Mouse (Mus musculus): ENCODE results near the gene Hoxa9. TPM values are rescaled to one million over a fixed set of nuclear protein-coding genes. Genes with fewer than 3 reads are reported as not detected.

Gene Hoxa9
- polyA plus RNA-seq, 1 experiment, result 17.7 TPM

GRCm38 (mm10) chr6:52265913-52266665 is 35.2 kb upstream of the Hoxa9 start:
- TF ChIP-seq CEBPB (IDR thresholded peaks at IDR 0.05; ENCODE audit: insufficient read depth, poor library complexity, severe bottlenecking), result no peak
- no peak for TF ChIP-seq MAX (IDR thresholded peaks at IDR 0.05; ENCODE audit: low read depth)
- no peak for TF ChIP-seq MYOD1 (IDR thresholded peaks at IDR 0.05; ENCODE audit: control insufficient read depth in 1 of 3, insufficient read length in 2 of 3, low read depth in 2 of 3)
- no peak for TF ChIP-seq SRF (IDR thresholded peaks at IDR 0.05; ENCODE audit: control insufficient read depth, insufficient read length, low read depth)
- Histone ChIP-seq H3K36me3 (ENCODE audit: control insufficient read depth, insufficient read depth) (no peaks in the 10 kb centered on the region), H3K27me3 (ENCODE audit: control insufficient read depth, insufficient read depth, insufficient read length) (peaks cover 24% of the 10 kb centered on the region), H3K4me3 (no peak overlapping the region), H3K79me2 (ENCODE audit: control insufficient read depth, insufficient read depth) (no peaks in the 10 kb centered on the region), H3K4me2 (ENCODE audit: low read depth) (no peak overlapping the region), H3ac (ENCODE audit: control insufficient read depth, insufficient read length) (no peak overlapping the region)

- Histone ChIP-seq H3K4me2 (ENCODE audit: low read depth) (no peak overlapping the region), H3K79me2 (ENCODE audit: control insufficient read depth, insufficient read depth) (no peaks in the 10 kb centered on the region), H3K4me3 (no peak overlapping the region), H3ac (ENCODE audit: control insufficient read depth, insufficient read length) (no peak overlapping the region), H3K36me3 (ENCODE audit: control insufficient read depth, insufficient read depth) (no peaks in the 10 kb centered on the region), H3K27me3 (ENCODE audit: control insufficient read depth, insufficient read depth, insufficient read length) (peaks cover 24% of the 10 kb centered on the region)
- TF ChIP-seq MAX (IDR thresholded peaks at IDR 0.05; ENCODE audit: low read depth) (no peak), POLR2A (IDR thresholded peaks at IDR 0.05; ENCODE audit: insufficient read length, low read depth) (no peak), POLR2AphosphoS2 (IDR thresholded peaks at IDR 0.05; ENCODE audit: insufficient read length, low read depth) (no peak), TCF12 (IDR thresholded peaks at IDR 0.05; ENCODE audit: insufficient read depth, poor library complexity, severe bottlenecking) (no peak)
Measured at GRCm38 (mm10) chr6:52265306-52265912, 34.5 kb upstream of the Hoxa9 start.

- no peak for TF ChIP-seq TCF3 (IDR thresholded peaks at IDR 0.05; ENCODE audit: insufficient read length, low read depth)
- no peak for TF ChIP-seq MAX (IDR thresholded peaks at IDR 0.05; ENCODE audit: low read depth)
- no peak for TF ChIP-seq POLR2AphosphoS2 (IDR thresholded peaks at IDR 0.05; ENCODE audit: insufficient read length, low read depth)
- no peak for TF ChIP-seq MYOD1 (IDR thresholded peaks at IDR 0.05; ENCODE audit: control insufficient read depth in 1 of 3, insufficient read length in 2 of 3, low read depth in 2 of 3)
- Histone ChIP-seq H3K4me3 (no peak overlapping the region), H3K4me2 (ENCODE audit: low read depth) (no peak overlapping the region), H3K27me3 (ENCODE audit: control insufficient read depth, insufficient read depth, insufficient read length) (peaks cover 24% of the 10 kb centered on the region), H3ac (ENCODE audit: control insufficient read depth, insufficient read length) (no peak overlapping the region), H3K36me3 (ENCODE audit: control insufficient read depth, insufficient read depth) (no peaks in the 10 kb centered on the region), H3K79me2 (ENCODE audit: control insufficient read depth, insufficient read depth) (no peaks in the 10 kb centered on the region)
Measured at GRCm38 (mm10) chr6:52264106-52264790, 33.4 kb upstream of the Hoxa9 start.

GRCm38 (mm10) chr6:52263321-52263585 is 32.4 kb upstream of the Hoxa9 start:
- no peak overlapping the region for H3K4me2 ChIP-seq (ENCODE audit: low read depth)

GRCm38 (mm10) chr6:52262463-52263320 is 31.8 kb upstream of the Hoxa9 start:
- no peak for TF ChIP-seq E2F4 (IDR thresholded peaks at IDR 0.05; ENCODE audit: insufficient read depth)
- no peak for TF ChIP-seq TCF12 (IDR thresholded peaks at IDR 0.05; ENCODE audit: insufficient read depth, poor library complexity, severe bottlenecking)
- no peak for TF ChIP-seq USF1 (IDR thresholded peaks at IDR 0.05; ENCODE audit: low read depth)
- no peak for TF ChIP-seq MYOG (IDR thresholded peaks at IDR 0.05; ENCODE audit: control insufficient read depth in 1 of 3, insufficient read depth in 1 of 3, insufficient read length in 2 of 3, low read depth in 2 of 3)
- TF ChIP-seq CEBPB (IDR thresholded peaks at IDR 0.05; ENCODE audit: insufficient read depth, poor library complexity, severe bottlenecking), result no peak
- no peak for TF ChIP-seq POLR2AphosphoS2 (IDR thresholded peaks at IDR 0.05; ENCODE audit: insufficient read length, low read depth)
- no peak for TF ChIP-seq POLR2A (IDR thresholded peaks at IDR 0.05; ENCODE audit: insufficient read length, low read depth)
- TF ChIP-seq MAX (IDR thresholded peaks at IDR 0.05; ENCODE audit: low read depth), result no peak
- TF ChIP-seq SRF (IDR thresholded peaks at IDR 0.05; ENCODE audit: control insufficient read depth, insufficient read length, low read depth), result no peak
- TF ChIP-seq MYOD1 (IDR thresholded peaks at IDR 0.05; ENCODE audit: control insufficient read depth in 1 of 3, insufficient read length in 2 of 3, low read depth in 2 of 3), result no peak
- no peak for TF ChIP-seq REST (IDR thresholded peaks at IDR 0.05; ENCODE audit: insufficient read depth, insufficient read length)
- TF ChIP-seq TCF3 (IDR thresholded peaks at IDR 0.05; ENCODE audit: insufficient read length, low read depth), result no peak
- Histone ChIP-seq H3ac (ENCODE audit: control insufficient read depth, insufficient read length) (no peak overlapping the region), H3K27me3 (ENCODE audit: control insufficient read depth, insufficient read depth, insufficient read length) (peaks cover 19% of the 10 kb centered on the region), H3K4me3 (no peak overlapping the region), H3K36me3 (ENCODE audit: control insufficient read depth, insufficient read depth) (no peaks in the 10 kb centered on the region), H3K79me2 (ENCODE audit: control insufficient read depth, insufficient read depth) (no peaks in the 10 kb centered on the region), H3K4me2 (ENCODE audit: low read depth) (no peak overlapping the region)

More at GRCm38 (mm10) chr6:52263321-52263585, 32.4 kb upstream of the Hoxa9 start:
- no peak overlapping the region for H3ac ChIP-seq (ENCODE audit: control insufficient read depth, insufficient read length)
- no peak overlapping the region for H3K4me3 ChIP-seq
- no peaks in the 10 kb centered on the region for H3K36me3 ChIP-seq (ENCODE audit: control insufficient read depth, insufficient read depth)
- no peak for TF ChIP-seq POLR2A (IDR thresholded peaks at IDR 0.05; ENCODE audit: insufficient read length, low read depth)
- TF ChIP-seq MYOD1 (IDR thresholded peaks at IDR 0.05; ENCODE audit: control insufficient read depth in 1 of 3, insufficient read length in 2 of 3, low read depth in 2 of 3), result no peak
- TF ChIP-seq TCF3 (IDR thresholded peaks at IDR 0.05; ENCODE audit: insufficient read length, low read depth), result no peak
- no peak for TF ChIP-seq CEBPB (IDR thresholded peaks at IDR 0.05; ENCODE audit: insufficient read depth, poor library complexity, severe bottlenecking)
- no peak for TF ChIP-seq TCF12 (IDR thresholded peaks at IDR 0.05; ENCODE audit: insufficient read depth, poor library complexity, severe bottlenecking)
- TF ChIP-seq MYOG (IDR thresholded peaks at IDR 0.05; ENCODE audit: control insufficient read depth in 1 of 3, insufficient read depth in 1 of 3, insufficient read length in 2 of 3, low read depth in 2 of 3), result no peak
- no peak for TF ChIP-seq E2F4 (IDR thresholded peaks at IDR 0.05; ENCODE audit: insufficient read depth)
- TF ChIP-seq SRF (IDR thresholded peaks at IDR 0.05; ENCODE audit: control insufficient read depth, insufficient read length, low read depth), result no peak
- no peak for TF ChIP-seq REST (IDR thresholded peaks at IDR 0.05; ENCODE audit: insufficient read depth, insufficient read length)
- no peak for TF ChIP-seq USF1 (IDR thresholded peaks at IDR 0.05; ENCODE audit: low read depth)
- TF ChIP-seq POLR2AphosphoS2 (IDR thresholded peaks at IDR 0.05; ENCODE audit: insufficient read length, low read depth), result no peak
- TF ChIP-seq MAX (IDR thresholded peaks at IDR 0.05; ENCODE audit: low read depth), result no peak
- no peaks in the 10 kb centered on the region for H3K79me2 ChIP-seq (ENCODE audit: control insufficient read depth, insufficient read depth)
- peaks cover 22% of the 10 kb centered on the region for H3K27me3 ChIP-seq (ENCODE audit: control insufficient read depth, insufficient read depth, insufficient read length)
